Mouse (Mus musculus) testis, postnatal 14 days (tissue): ENCODE results near the gene Lrp2.
"Not testable (repeated sequence)": the region's sequence is repeated elsewhere in the genome, so short reads cannot be mapped to it uniquely, and the experiment has no call there.

Experiments used
- DNase-seq: peaks from one replicate; pipeline ENCODE4 v3.0.0; 2021; ENCODE audit warnings: low spot score

Lrp2 gene

GRCm38 (mm10) chr2:69582861-69583260 is 3.0 kb downstream of the Lrp2 start:
- DNase-seq, result no peak

DNA sequence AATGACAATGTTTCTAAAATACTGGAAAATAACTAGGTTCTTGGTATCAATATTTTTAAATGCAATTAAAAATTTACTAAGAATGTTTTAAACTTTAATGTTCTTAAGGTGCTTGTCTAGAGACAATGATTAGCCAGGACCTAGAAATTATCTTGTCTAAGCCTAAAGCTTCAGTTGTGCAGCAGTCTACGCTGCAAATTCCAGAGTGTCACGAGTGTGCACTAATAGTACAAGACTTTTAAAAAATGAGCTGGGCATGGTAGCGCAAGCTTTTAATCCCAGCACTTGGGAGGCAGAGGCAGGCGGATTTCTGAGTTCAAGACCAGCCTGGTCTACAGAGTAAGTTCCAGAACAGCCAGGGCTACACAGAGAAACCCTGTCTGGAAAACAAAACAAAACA is 3.8 kb downstream of the Lrp2 start:
- DNase-seq, result not testable (repeated sequence)

- no peak for DNase-seq
Observed at GRCm38 (mm10) chr2:69580091-69580490, 5.8 kb downstream of the Lrp2 start.

GRCm38 (mm10) chr2:69578206-69578605 is 7.7 kb downstream of the Lrp2 start:
- no peak for DNase-seq

GRCm38 (mm10) chr2:69576531-69576930 is 9.3 kb downstream of the Lrp2 start:
- no peak for DNase-seq

DNA sequence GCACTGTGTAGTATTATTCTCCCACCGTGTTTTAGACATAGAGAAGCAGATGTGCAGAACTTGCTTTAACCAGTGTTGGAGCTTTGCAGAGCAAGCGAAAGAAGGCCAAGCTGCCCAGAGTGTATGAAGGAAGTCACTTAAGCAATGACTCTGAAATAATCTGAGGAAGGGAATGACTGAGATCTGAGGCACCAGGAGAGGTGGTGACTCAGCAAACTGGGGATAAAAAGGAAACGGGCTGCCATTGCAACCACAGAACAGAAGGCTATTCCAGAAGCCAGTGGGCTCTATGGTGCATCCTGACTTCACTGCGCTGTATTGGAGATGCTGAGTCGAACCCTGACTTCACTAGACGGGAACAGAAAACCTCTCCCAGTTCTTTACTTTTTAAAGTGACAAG is 10.9 kb downstream of the Lrp2 start:
- no peak for DNase-seq

GRCm38 (mm10) chr2:69574261-69574660 is 11.6 kb downstream of the Lrp2 start:
- DNase-seq, result no peak

DNA sequence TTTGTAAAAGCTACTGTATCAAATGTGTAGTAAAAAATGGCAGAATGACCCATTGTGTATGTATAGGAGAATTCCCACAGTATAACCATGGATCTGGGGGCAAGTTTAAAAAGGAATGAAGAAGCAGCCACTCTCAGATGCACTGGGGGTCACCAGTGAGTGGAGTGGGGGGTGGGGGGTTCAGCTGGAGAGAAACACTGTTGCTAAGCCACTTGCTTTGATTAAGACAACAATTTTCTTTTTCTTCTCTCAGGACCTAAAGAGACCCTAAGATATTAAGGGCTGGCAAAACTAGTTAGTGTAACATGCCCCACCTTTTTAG is 12.2 kb downstream of the Lrp2 start:
- no peak for DNase-seq

- DNase-seq, result no peak
Observed at GRCm38 (mm10) chr2:69573038-69573732, 12.7 kb downstream of the Lrp2 start.

DNA sequence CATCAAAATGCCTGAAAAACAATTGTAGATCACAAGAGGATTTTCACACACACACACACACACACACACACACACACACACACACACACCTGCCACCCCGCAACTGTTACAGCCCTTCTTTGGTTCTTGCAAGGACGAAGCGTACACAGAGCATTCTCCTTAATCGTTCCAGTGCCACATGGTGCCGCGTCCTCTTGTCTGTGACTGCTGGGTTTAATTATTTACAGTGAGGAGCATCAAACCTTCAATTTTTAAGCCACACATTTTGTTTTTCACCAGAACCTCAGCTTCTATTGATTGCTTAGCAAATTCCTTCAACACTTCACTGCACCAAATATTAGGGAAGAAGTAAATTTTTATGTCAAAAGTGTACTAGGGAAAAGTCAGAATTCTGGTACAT is 15.3 kb downstream of the Lrp2 start:
- DNase-seq, result no peak

GRCm38 (mm10) chr2:69566281-69566680 is 19.6 kb downstream of the Lrp2 start:
- no peak for DNase-seq

DNA sequence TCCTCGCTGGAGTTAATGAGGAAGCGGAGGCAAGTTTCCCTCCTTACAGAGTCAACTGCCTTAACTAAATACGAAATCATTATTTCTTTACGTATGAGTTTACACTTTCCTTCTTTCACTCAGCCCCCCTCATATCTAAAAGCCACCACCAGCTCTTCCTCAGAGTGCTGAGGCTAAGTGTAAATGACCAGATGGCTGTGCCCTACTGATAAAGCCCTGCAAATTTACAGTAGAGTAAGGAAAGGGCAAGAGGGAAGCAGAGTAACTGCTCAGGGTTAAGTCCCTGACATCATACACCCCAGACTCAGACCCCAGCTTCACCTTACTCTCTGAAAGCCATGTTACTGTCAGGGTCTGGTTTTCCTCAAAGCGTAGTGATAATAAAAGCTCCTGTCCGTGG is 22.4 kb downstream of the Lrp2 start:
- DNase-seq, result no peak

GRCm38 (mm10) chr2:69562761-69563160 is 23.1 kb downstream of the Lrp2 start:
- no peak for DNase-seq

GRCm38 (mm10) chr2:69560221-69560620 is 25.6 kb downstream of the Lrp2 start:
- no peak for DNase-seq

GRCm38 (mm10) chr2:69559380-69559779 is 26.5 kb downstream of the Lrp2 start:
- DNase-seq, result no peak

DNA sequence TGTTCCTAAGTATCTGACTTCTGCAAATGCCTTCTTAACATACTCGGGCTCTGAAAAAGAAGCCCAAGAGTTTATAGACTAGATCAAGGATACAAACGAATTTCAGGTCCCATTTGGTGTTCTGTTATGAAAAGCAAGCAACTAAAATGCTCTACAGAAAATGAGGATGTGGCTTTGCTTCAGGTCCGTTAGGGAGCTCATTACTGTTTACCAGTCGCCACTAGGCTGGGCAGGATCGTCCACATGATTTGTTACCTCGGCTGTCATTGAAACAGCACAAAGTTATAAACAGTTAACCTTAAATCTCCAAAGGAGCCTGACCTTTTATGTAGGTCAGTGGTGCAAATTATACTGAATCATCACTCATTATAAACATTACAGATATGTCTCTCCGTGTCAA is 29.2 kb downstream of the Lrp2 start:
- no peak for DNase-seq

DNA sequence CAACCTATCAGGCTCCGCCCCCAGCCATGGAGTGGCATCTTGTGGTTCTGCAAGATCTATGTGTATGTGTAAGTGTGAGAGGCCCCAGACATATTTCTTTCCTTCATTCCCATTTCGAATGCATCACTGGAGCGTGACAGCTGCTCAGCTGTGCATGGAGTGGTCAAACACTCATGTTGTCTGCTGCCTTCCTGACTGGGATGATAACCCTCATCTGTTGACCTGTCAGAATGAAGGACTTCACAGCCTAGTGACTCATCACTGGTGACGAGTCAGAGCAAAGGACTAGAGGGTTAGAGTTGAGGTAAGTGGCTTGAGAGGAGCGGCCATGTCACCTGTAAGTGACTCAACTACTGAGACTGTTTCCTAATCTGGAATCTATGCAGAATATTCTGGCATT is 34.2 kb downstream of the Lrp2 start:
- DNase-seq, result no peak

DNA sequence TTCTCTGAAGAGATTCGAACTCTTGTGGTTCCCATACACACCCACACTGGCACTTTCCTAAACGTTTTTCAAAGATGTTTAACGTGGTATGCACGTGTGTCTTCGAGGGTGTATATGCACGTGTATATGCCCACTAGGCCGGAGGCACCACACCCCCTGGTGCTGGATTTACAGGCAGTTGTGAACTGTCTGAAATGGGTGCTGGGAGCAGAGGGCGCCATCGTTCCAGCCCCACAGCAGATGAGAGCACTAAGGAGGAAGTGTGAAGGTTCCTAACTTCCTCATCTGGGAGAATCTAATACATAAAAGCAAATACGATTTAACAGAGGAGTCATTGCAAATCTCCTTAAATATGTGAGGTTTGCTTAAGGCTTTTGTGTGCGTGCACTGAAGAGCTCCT is 39.0 kb downstream of the Lrp2 start:
- no peak for DNase-seq

DNA sequence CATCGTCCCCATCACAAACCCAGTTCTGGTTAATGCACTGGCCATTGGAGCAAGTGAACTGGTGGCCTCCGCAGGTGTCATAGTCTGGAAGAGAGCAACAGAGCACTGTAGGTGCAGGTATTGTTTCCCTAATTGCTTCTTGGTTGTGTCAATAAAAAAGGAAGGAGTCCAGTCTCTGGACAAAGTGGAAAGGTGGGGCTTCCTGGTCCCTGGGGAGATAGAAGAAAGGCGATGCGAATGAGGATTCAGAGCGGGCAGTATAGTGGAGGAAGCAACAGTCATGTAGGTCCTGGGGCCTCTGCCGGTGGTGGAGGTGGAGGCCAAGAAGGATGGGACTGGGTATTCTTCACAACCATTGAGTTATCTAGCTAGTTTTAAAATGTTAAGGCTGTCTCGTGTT is 49.8 kb downstream of the Lrp2 start:
- no peak for DNase-seq

DNA sequence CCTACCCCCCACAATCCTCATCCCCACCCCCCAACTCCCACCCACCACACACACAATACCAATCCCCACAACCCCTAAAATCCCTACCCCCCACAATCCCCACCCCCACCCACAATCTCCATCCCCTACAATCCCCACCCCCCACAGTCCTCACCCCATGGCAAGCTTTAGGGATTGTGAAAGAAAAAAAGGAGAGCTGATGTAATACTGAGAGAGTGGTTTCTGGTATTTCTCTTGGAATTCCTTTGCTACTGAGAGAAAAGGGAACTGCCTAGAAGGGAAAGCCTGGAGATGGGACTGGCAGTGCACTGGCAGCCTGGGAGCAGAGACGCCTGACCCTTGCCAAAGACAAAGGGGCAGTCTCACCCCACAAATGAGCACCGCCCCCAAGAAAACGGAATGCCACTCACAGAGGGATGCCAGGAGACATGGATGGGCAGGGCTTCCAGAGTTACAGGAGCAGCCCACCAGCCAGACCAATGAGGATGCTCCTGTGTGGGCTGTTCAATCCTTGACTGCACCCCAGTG is 54.3 kb downstream of the Lrp2 start:
- DNase-seq, result no peak

DNA sequence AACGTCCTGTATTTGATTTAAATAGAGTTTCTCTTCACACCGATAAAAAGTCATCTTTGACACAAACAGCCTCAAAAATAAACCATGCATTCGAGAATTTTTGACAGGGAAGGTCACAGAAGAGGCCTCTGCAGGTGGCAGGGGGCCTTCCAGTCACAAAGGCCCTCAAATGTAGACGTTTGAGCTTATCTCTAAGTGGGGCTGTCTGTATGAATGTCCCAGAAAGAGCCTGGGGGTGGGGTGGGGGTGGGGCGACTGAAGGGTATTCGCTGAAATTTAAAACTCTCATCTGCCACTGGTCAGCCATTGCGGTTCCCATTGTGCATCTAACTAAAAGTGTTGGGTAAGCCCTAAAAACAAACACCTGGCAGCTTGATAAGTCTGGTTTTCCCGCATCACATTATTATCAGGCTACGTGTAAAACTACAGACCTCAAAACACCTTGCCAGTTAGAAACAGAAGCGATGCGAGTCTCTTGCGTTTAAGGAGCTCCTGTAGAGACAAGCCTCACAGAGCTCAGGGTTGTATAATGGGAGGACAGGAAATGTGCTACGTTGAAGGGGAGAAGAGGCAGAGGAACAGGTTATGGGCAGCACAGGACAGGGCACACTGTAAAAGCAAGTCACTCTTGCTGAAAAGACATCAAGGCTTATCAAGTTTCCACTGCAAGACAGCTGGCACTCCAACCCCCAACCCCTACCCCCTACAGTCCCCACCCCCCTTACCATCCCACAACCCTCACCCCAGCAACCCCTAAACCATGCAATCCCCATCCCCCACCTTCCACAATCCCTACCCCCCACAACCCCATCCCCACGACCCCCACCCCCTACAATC is 55.0 kb downstream of the Lrp2 start:
- no peak for DNase-seq

- no peak for DNase-seq
Observed at GRCm38 (mm10) chr2:69530126-69530525, 55.7 kb downstream of the Lrp2 start.

DNA sequence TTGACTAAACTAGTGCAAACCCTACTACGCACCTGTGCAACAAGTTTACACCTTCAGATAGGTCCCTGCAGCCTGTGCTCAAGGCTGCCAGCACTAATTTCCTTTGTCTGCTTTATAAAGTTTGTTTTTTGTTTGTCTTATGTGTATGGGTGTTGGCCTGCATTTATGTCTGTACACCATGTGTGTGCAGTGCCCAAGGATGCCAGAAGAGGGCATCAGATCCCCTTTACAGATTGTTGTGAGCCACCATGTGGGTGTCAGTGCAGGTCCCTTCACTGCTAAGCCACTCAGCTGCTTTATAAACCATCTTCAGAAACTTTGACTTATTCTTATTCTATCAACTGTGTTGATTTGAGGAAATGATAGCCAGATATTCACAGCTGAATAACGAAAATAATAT is 65.6 kb downstream of the Lrp2 start:
- no peak for DNase-seq

- DNase-seq, result no peak
Observed at GRCm38 (mm10) chr2:69518307-69518706, 67.6 kb downstream of the Lrp2 start.
